ENCODE assay signal across 12 mouse cellular contexts in genomic region chr2:19445871-19446501, GRCm38 (mm10). TPM values are rescaled to one million over a fixed set of nuclear protein-coding genes. Genes with fewer than 3 reads are reported as not detected.
A peak's percentile ranks its signal among the peaks of the same experiment; 100 is the strongest.
DNase-seq lines count a peak whose midpoint lies in the region; ATAC-seq and TF ChIP-seq lines count a peak whose summit lies in the region.
"Had no signal": no experiment of that assay in that cellular context is flagged by ENCODE, and none has a peak within 500 bp of the region (broad histone marks: within the 10 kb centered on the region; RNA-seq: fewer than 3 reads in every experiment).

No protein-coding gene starts in this region.

- H3K4me1 ChIP-seq in kidney, embryonic 16.5 days (ENCODE audit: insufficient read depth, low read length): peaks cover 10% of the 10 kb centered on the region
- peaks cover 16% of the 10 kb centered on the region; the same call in 1 of the 2 replicates for H3K4me1 ChIP-seq in embryonic facial prominence, embryonic 12.5 days
- H3K4me1 ChIP-seq in hindbrain, postnatal 0 days (ENCODE audit: insufficient read depth, low read length): no peaks in the 10 kb centered on the region
- H3K4me1 ChIP-seq in neural tube, embryonic 13.5 days (replicated peaks): peaks cover 35% of the 10 kb centered on the region
- H3K4me1 ChIP-seq: liver, embryonic 15.5 days had no signal

- peaks cover 98% of the 10 kb centered on the region for H3K27me3 ChIP-seq in kidney, embryonic 16.5 days (ENCODE audit: insufficient read depth, low read length)
- H3K27me3 ChIP-seq in embryonic facial prominence, embryonic 12.5 days: peaks cover 96% of the 10 kb centered on the region
- peaks cover 86% of the 10 kb centered on the region for H3K27me3 ChIP-seq in hindbrain, postnatal 0 days (ENCODE audit: insufficient read depth, low read length)
- peaks cover 97% of the 10 kb centered on the region for H3K27me3 ChIP-seq in neural tube, embryonic 13.5 days

- H3K9me3 ChIP-seq in kidney, embryonic 16.5 days (ENCODE audit: low read length): no peaks in the 10 kb centered on the region
- H3K9me3 ChIP-seq in embryonic facial prominence, embryonic 12.5 days: no peaks in the 10 kb centered on the region
- H3K9me3 ChIP-seq in hindbrain, postnatal 0 days (ENCODE audit: low read length): no peaks in the 10 kb centered on the region
- H3K9me3 ChIP-seq in neural tube, embryonic 13.5 days: no peaks in the 10 kb centered on the region
- H3K9me3 ChIP-seq: liver, embryonic 15.5 days had no signal

- no peak overlapping the region for H3K27ac ChIP-seq in kidney, embryonic 16.5 days (ENCODE audit: low read length)
- no peak overlapping the region for H3K27ac ChIP-seq in embryonic facial prominence, embryonic 12.5 days
- H3K27ac ChIP-seq in hindbrain, postnatal 0 days: no peak overlapping the region
- H3K27ac ChIP-seq in neural tube, embryonic 13.5 days (replicated peaks): no peak overlapping the region
- H3K27ac ChIP-seq: liver, embryonic 15.5 days had no signal

- no peak for ATAC-seq in kidney, embryonic 16.5 days (ENCODE audit: low FRiP score, low TSS enrichment)
- ATAC-seq in embryonic facial prominence, embryonic 12.5 days (ENCODE audit: insufficient number of reproducible peaks, insufficient read depth, low FRiP score, low TSS enrichment): no peak
- 0 out of 2 replicates have a peak, but pooled peaks have one; percentile 5 for ATAC-seq in hindbrain, postnatal 0 days
- ATAC-seq in neural tube, embryonic 13.5 days (ENCODE audit: low read depth): peak; percentile 54

- H3K9ac ChIP-seq in kidney, embryonic 16.5 days (replicated peaks; ENCODE audit: low read length): no peak overlapping the region
- 0 out of 2 replicates have a peak overlapping the region, but pooled peaks have one; percentile 16 for H3K9ac ChIP-seq in embryonic facial prominence, embryonic 12.5 days
- H3K9ac ChIP-seq in hindbrain, postnatal 0 days (replicated peaks; ENCODE audit: low read length): no peak overlapping the region
- H3K9ac ChIP-seq in neural tube, embryonic 13.5 days: peak overlapping the region; percentile 59
- H3K9ac ChIP-seq: liver, embryonic 15.5 days had no signal

- peak overlapping the region; percentile 44 for H3K4me2 ChIP-seq in kidney, embryonic 16.5 days (replicated peaks; ENCODE audit: low read depth, low read length)
- peak overlapping the region; percentile 48 for H3K4me2 ChIP-seq in embryonic facial prominence, embryonic 12.5 days (replicated peaks)
- H3K4me2 ChIP-seq in hindbrain, postnatal 0 days (ENCODE audit: low read depth, low read length): peak overlapping the region; percentile 51
- H3K4me2 ChIP-seq in neural tube, embryonic 13.5 days: peak overlapping the region; percentile 73
- H3K4me2 ChIP-seq: liver, embryonic 15.5 days had no signal

- DNase-seq in kidney, adult 11 months: no peak
- DNase-seq in hindbrain, postnatal 0 days (ENCODE audit: low spot score): no peak
- DNase-seq in layer of hippocampus, postnatal 25 days (ENCODE audit: extremely low spot score in 1 of 2, low spot score in 1 of 2): no peak
- no peak for DNase-seq in layer of hippocampus, postnatal 14 days (ENCODE audit: low spot score in 2 of 2)
- DNase-seq in thymus, postnatal 14 days: no peak
- DNase-seq: cerebellum, adult 11-12 months had no signal

- peak overlapping the region; percentile 33 for H3K4me3 ChIP-seq in kidney, embryonic 16.5 days (ENCODE audit: low read length)
- H3K4me3 ChIP-seq in embryonic facial prominence, embryonic 12.5 days: peak overlapping the region; percentile 25
- H3K4me3 ChIP-seq in hindbrain, postnatal 0 days (ENCODE audit: low read length): peak overlapping the region; percentile 35
- peak overlapping the region; percentile 43 for H3K4me3 ChIP-seq in neural tube, embryonic 13.5 days
- H3K4me3 ChIP-seq: liver, embryonic 15.5 days had no signal

- under 1% methylated on average over 66 of the region's 67 CpGs for WGBS in kidney, embryonic 16.5 days
- under 1% methylated on average over 67 of the region's 67 CpGs for WGBS in embryonic facial prominence, embryonic 12.5 days
- WGBS in hindbrain, postnatal 0 days: under 1% methylated on average over 64 of the region's 67 CpGs
- WGBS in neural tube, embryonic 13.5 days: under 1% methylated on average over 67 of the region's 67 CpGs

- H3K36me3 ChIP-seq in kidney, embryonic 16.5 days (ENCODE audit: insufficient read depth, low read length): no peaks in the 10 kb centered on the region
- H3K36me3 ChIP-seq in embryonic facial prominence, embryonic 12.5 days: no peaks in the 10 kb centered on the region
- no peaks in the 10 kb centered on the region for H3K36me3 ChIP-seq in hindbrain, postnatal 0 days (ENCODE audit: insufficient read depth, low read length)
- no peaks in the 10 kb centered on the region for H3K36me3 ChIP-seq in neural tube, embryonic 13.5 days
- H3K36me3 ChIP-seq: liver, embryonic 15.5 days had no signal

- TF ChIP-seq CTCF in hindbrain, postnatal 0 days (IDR thresholded peaks at IDR 0.05; ENCODE audit: low read depth): no peak

RNA-seq across cellular contexts. Expression of gene Ptf1a, which starts 0.5 kb away (rescaled TPM):
- not detected in 2 replicates for polyA plus RNA-seq in kidney, embryonic 16.5 days (2015; fragmentation: Nextera tagmentation; extraction: Ambion mirVana)
- polyA plus RNA-seq in embryonic facial prominence, embryonic 12.5 days (2016; fragmentation: Nextera tagmentation; extraction: Ambion mirVana): 0.15 and 0.28 TPM in 2 replicates
- 5.1 and 8.5 TPM in 2 replicates for total RNA-seq in hindbrain, postnatal 0 days (2014; rRNA removed)
- 1.8 and 1.9 TPM in 2 replicates for polyA plus RNA-seq in hindbrain, postnatal 0 days (2015; fragmentation: Nextera tagmentation; extraction: Ambion mirVana)
- polyA plus RNA-seq in neural tube, embryonic 13.5 days (2015; fragmentation: Nextera tagmentation; extraction: Ambion mirVana): 0.92 and 1.2 TPM in 2 replicates
- not detected for total RNA-seq in layer of hippocampus, postnatal 25 days (2021)
- total RNA-seq in layer of hippocampus, postnatal 14 days (2021): not detected
- total RNA-seq: gastrocnemius, postnatal 4 days; MEL had no signal
- polyA plus RNA-seq: liver, embryonic 15.5 days had no signal

Comparison
In these comparisons a context has a peak if more than half of its experiments do, and no peak if none do; other contexts are left out.
1. ATAC-seq: peak in hindbrain, postnatal 0 days (single experiment) and neural tube, embryonic 13.5 days (single experiment); none in kidney, embryonic 16.5 days (single experiment) and embryonic facial prominence, embryonic 12.5 days (single experiment).
2. H3K9ac ChIP-seq: peak in embryonic facial prominence, embryonic 12.5 days (single experiment) and neural tube, embryonic 13.5 days (single experiment); none in kidney, embryonic 16.5 days (single experiment) and hindbrain, postnatal 0 days (single experiment).
3. Peak in every context shown above with its lines, with median percentiles within 50 percentile points of each other: H3K4me2 ChIP-seq and H3K4me3 ChIP-seq.